Mouse (Mus musculus): ENCODE data around the gene Asb18. TPM values are rescaled to one million over a fixed set of nuclear protein-coding genes. Genes with fewer than 3 reads are reported as not detected.

Gene Asb18
- polyA plus RNA-seq, 1 experiment from 2014 or later: 0.92 TPM

- Histone ChIP-seq H3K27me3 (peaks cover 98% of the 10 kb centered on the region), H3K36me3 (no peaks in the 10 kb centered on the region), H3K9ac (no peak overlapping the region), H3K4me3 (no peak overlapping the region), H3K4me1 (replicated peaks) (peaks cover 44% of the 10 kb centered on the region), H3K4me2 (no peak overlapping the region), H3K9me3 (replicated peaks) (no peaks in the 10 kb centered on the region), H3K27ac (no peak overlapping the region)
- ATAC-seq (replicated peaks; ENCODE audit: insufficient number of reproducible peaks, insufficient read depth, low FRiP score, low read depth): no peak
- 5% methylated on average over 19 of the region's 19 CpGs for WGBS
These were observed 82.4 kb downstream of the Asb18 start for GRCm38 (mm10) chr1:89932021-89932423.

- Histone ChIP-seq H3K27ac (no peak within 1 kb of the TSS), H3K9me3 (replicated peaks) (no peaks in the 10 kb centered on the region), H3K4me2 (peak within 1 kb of the TSS; percentile 84), H3K9ac (peak within 1 kb of the TSS; percentile 25; the same call in 1 of the 2 replicates), H3K4me3 (peak within 1 kb of the TSS; percentile 52), H3K4me1 (replicated peaks) (peaks cover 48% of the 10 kb centered on the region), H3K27me3 (peaks cover 98% of the 10 kb centered on the region), H3K36me3 (no peaks in the 10 kb centered on the region)
- WGBS: under 1% methylated on average over 33 of the region's 33 CpGs
- ATAC-seq (replicated peaks; ENCODE audit: insufficient number of reproducible peaks, insufficient read depth, low FRiP score, low read depth): peak; percentile 36
These were observed 83.3 kb downstream of the Asb18 start, which contains the start of gene Gbx2 for GRCm38 (mm10) chr1:89931120-89931519. Gene Gbx2 (minus strand): TSS chr1:89931179.

DNA sequence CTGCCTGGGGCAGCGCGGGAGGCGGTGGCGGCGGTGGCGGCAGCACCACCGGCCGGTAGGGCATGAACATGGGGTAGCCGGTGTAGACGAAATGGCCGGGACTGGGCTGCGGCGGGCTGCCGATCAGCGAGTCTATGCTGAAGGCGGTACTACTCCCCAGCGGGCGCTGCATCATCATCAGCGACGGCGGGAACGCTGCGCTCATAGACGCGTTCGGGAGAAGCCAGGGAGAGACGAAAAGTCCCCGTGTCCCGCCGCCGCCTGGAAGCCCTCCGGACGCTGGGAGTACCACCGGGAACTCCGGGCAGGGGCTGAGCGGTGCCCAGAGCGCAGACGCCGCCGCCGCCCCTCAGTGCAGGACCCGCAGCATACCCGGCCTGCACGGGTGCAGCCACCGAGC, 83.9 kb downstream of the Asb18 start:
- WGBS: under 1% methylated on average over 45 of the region's 45 CpGs
- Histone ChIP-seq H3K4me2 (peak overlapping the region; percentile 84), H3K36me3 (no peaks in the 10 kb centered on the region), H3K9ac (peak overlapping the region; percentile 25; the same call in 1 of the 2 replicates), H3K4me3 (peak overlapping the region; percentile 52), H3K27me3 (peaks cover 98% of the 10 kb centered on the region), H3K27ac (no peak overlapping the region), H3K4me1 (replicated peaks) (peaks cover 46% of the 10 kb centered on the region), H3K9me3 (replicated peaks) (no peaks in the 10 kb centered on the region)
- ATAC-seq (replicated peaks; ENCODE audit: insufficient number of reproducible peaks, insufficient read depth, low FRiP score, low read depth): no peak

GRCm38 (mm10) chr1:89929721-89930505, 84.6 kb downstream of the Asb18 start:
- no peak for ATAC-seq (replicated peaks; ENCODE audit: insufficient number of reproducible peaks, insufficient read depth, low FRiP score, low read depth)
- H3K36me3 ChIP-seq: no peaks in the 10 kb centered on the region
- H3K4me3 ChIP-seq: peak overlapping the region; percentile 52
- peaks cover 43% of the 10 kb centered on the region for H3K4me1 ChIP-seq (replicated peaks)
- peak overlapping the region; percentile 25; the same call in 1 of the 2 replicates for H3K9ac ChIP-seq
- H3K9me3 ChIP-seq (replicated peaks): no peaks in the 10 kb centered on the region
- under 1% methylated on average over 55 of the region's 55 CpGs for WGBS
- peaks cover 98% of the 10 kb centered on the region for H3K27me3 ChIP-seq
- H3K27ac ChIP-seq: no peak overlapping the region
- H3K4me2 ChIP-seq: peak overlapping the region; percentile 84

- Histone ChIP-seq H3K9ac (no peak overlapping the region), H3K36me3 (no peaks in the 10 kb centered on the region)
- no peak for ATAC-seq (replicated peaks; ENCODE audit: insufficient number of reproducible peaks, insufficient read depth, low FRiP score, low read depth)
These were observed 85.3 kb downstream of the Asb18 start for GRCm38 (mm10) chr1:89929181-89929580.

GRCm38 (mm10) chr1:89928676-89929075, 85.8 kb downstream of the Asb18 start:
- WGBS: 9% methylated on average over 25 of the region's 25 CpGs
- no peak for ATAC-seq (replicated peaks; ENCODE audit: insufficient number of reproducible peaks, insufficient read depth, low FRiP score, low read depth)
- Histone ChIP-seq H3K9me3 (replicated peaks) (no peaks in the 10 kb centered on the region), H3K27ac (no peak overlapping the region), H3K4me2 (peak overlapping the region; percentile 47), H3K4me1 (replicated peaks) (peaks cover 45% of the 10 kb centered on the region), H3K36me3 (no peaks in the 10 kb centered on the region), H3K4me3 (peak overlapping the region; percentile 30), H3K27me3 (peaks cover 98% of the 10 kb centered on the region), H3K9ac (no peak overlapping the region)

More at GRCm38 (mm10) chr1:89929181-89929580, 85.3 kb downstream of the Asb18 start:
- peak overlapping the region; percentile 47 for H3K4me2 ChIP-seq
- 4% methylated on average over 6 of the region's 6 CpGs for WGBS
- H3K9me3 ChIP-seq (replicated peaks): no peaks in the 10 kb centered on the region
- no peak overlapping the region for H3K27ac ChIP-seq
- H3K4me1 ChIP-seq (replicated peaks): peaks cover 43% of the 10 kb centered on the region
- peaks cover 98% of the 10 kb centered on the region for H3K27me3 ChIP-seq
- peak overlapping the region; percentile 30 for H3K4me3 ChIP-seq

DNA sequence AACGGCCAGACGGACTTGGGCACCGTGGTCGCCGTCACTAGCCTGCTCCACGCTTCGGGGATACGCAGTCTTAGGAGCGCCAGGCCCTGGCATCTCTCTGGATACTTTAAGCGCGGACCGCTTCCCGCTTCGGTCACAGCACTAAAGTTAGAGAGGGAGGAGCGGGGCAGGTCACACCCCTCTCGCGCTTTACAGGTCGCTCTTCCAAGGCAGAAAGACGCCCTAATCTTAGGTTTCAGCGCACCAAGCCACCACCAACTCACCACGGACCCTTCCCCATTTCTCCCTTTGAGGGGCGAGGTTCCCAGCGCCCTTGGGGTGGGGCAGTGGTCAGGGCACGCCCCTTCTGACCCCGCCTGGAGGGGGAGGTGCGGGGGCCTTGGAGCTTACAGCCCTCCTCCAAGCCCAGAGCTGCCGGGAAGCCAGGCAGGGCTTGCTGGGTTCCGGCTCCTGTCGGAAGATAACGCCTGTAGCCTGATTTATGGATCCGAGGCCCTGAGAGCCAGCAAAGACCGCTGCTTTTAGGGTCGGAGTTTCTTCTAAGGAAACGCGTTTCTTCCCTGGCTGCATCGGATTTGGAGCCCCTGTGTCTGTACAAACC, 87.3 kb downstream of the Asb18 start:
- Histone ChIP-seq H3K9me3 (replicated peaks) (no peaks in the 10 kb centered on the region), H3K27me3 (peaks cover 99% of the 10 kb centered on the region), H3K36me3 (no peaks in the 10 kb centered on the region), H3K4me3 (peak overlapping the region; percentile 37), H3K27ac (no peak overlapping the region), H3K9ac (no peak overlapping the region), H3K4me1 (replicated peaks) (peaks cover 56% of the 10 kb centered on the region), H3K4me2 (peak overlapping the region; percentile 66)
- ATAC-seq (replicated peaks; ENCODE audit: insufficient number of reproducible peaks, insufficient read depth, low FRiP score, low read depth): no peak
- WGBS: 2% methylated on average over 36 of the region's 36 CpGs

- no peak overlapping the region for H3K9ac ChIP-seq
- WGBS: 19% methylated on average over 9 of the region's 9 CpGs
- H3K4me1 ChIP-seq (replicated peaks): peaks cover 52% of the 10 kb centered on the region
- H3K4me3 ChIP-seq: peak overlapping the region; percentile 37
- no peak for ATAC-seq (replicated peaks; ENCODE audit: insufficient number of reproducible peaks, insufficient read depth, low FRiP score, low read depth)
- H3K27me3 ChIP-seq: peaks cover 99% of the 10 kb centered on the region
- no peaks in the 10 kb centered on the region for H3K36me3 ChIP-seq
- no peaks in the 10 kb centered on the region for H3K9me3 ChIP-seq (replicated peaks)
- H3K27ac ChIP-seq: no peak overlapping the region
- H3K4me2 ChIP-seq: peak overlapping the region; percentile 66
These were observed 87.8 kb downstream of the Asb18 start for GRCm38 (mm10) chr1:89926583-89927060.

GRCm38 (mm10) chr1:89925501-89926190, 88.8 kb downstream of the Asb18 start:
- H3K4me2 ChIP-seq: no peak overlapping the region
- WGBS: 34% methylated on average over 12 of the region's 12 CpGs
- no peak overlapping the region for H3K27ac ChIP-seq
- H3K9me3 ChIP-seq (replicated peaks): no peaks in the 10 kb centered on the region
- H3K9ac ChIP-seq: no peak overlapping the region
- H3K36me3 ChIP-seq: no peaks in the 10 kb centered on the region
- no peak overlapping the region for H3K4me3 ChIP-seq
- peaks cover 99% of the 10 kb centered on the region for H3K27me3 ChIP-seq
- peaks cover 42% of the 10 kb centered on the region for H3K4me1 ChIP-seq (replicated peaks)
- ATAC-seq (replicated peaks; ENCODE audit: insufficient number of reproducible peaks, insufficient read depth, low FRiP score, low read depth): no peak

DNA sequence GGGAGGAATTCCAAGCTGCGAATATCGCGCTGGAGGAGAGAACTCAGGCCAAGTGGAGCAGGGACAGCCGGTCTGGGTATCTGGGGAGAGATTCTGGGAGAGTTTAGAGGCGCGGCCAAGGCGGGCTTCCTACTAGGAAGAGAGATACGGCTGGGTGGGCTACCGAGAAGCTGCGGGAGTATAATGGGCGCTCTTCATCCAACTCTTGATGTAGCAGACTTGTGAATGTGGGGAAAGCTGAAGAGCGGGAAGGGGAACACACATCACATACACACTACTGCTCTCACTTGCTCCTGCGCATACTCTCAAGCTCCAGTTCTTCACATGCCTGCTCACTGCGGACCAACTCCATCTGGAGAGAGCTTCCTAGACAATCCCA, 90.8 kb downstream of the Asb18 start:
- Histone ChIP-seq H3K9me3 (replicated peaks) (no peaks in the 10 kb centered on the region), H3K4me3 (peak overlapping the region; percentile 17; the same call in 1 of the 2 replicates), H3K9ac (no peak overlapping the region), H3K27me3 (peaks cover 100% of the 10 kb centered on the region), H3K27ac (no peak overlapping the region), H3K4me1 (replicated peaks) (peaks cover 26% of the 10 kb centered on the region), H3K36me3 (no peaks in the 10 kb centered on the region), H3K4me2 (peak overlapping the region; percentile 36; the same call in 1 of the 2 replicates)
- WGBS: 6% methylated on average over 14 of the region's 14 CpGs
- ATAC-seq (replicated peaks; ENCODE audit: insufficient number of reproducible peaks, insufficient read depth, low FRiP score, low read depth): no peak
